Mouse (Mus musculus) limb, embryonic 11.5 days (tissue): Measurements from ENCODE around the gene Vmn1r197. TPM values are rescaled to one million over a fixed set of nuclear protein-coding genes. Genes with fewer than 3 reads are reported as not detected.
"Not testable (repeated sequence)": the region's sequence is repeated elsewhere in the genome, so short reads cannot be mapped to it uniquely, and the experiment has no call there.

Experiments used
- ATAC-seq: fragments of 200-750 bp; cut with Nextera tagmentation; 2 replicates; pipeline ENCODE4 v1.8.0; 2017; ENCODE audit warnings: low read depth; ENCODE audit not compliant: insufficient number of reproducible peaks, low FRiP score, low TSS enrichment
- DNase-seq: peaks from one replicate; pipeline ENCODE4 v3.0.0-alpha.2; 2015; ENCODE audit warnings: low spot score
- H3K27ac ChIP-seq: fragments of 300-500 bp; sonication (generic); replicated peaks from 2 replicates; pipeline ENCODE4 v1.5.1; 2014; ENCODE audit warnings: low read depth, mild to moderate bottlenecking, low read length
- H3K27me3 ChIP-seq: fragments of 300-500 bp; sonication (generic); 2 replicates; pipeline ENCODE4 v1.6.1; 2014; ENCODE audit warnings: mild to moderate bottlenecking, low read length, mixed read lengths; ENCODE audit not compliant: control insufficient read depth, insufficient read depth
- H3K36me3 ChIP-seq: fragments of 300-500 bp; sonication (generic); 2 replicates; pipeline ENCODE4 v1.6.1; 2014; ENCODE audit warnings: mild to moderate bottlenecking, low read length, moderate library complexity, mixed read lengths; ENCODE audit not compliant: control insufficient read depth, insufficient read depth
- H3K4me1 ChIP-seq: fragments of 300-500 bp; sonication (generic); 2 replicates; pipeline ENCODE4 v1.6.1; 2014; ENCODE audit warnings: low read length, mixed read lengths; ENCODE audit not compliant: control insufficient read depth, insufficient read depth
- H3K4me2 ChIP-seq: fragments of 300-500 bp; sonication (generic); 2 replicates; pipeline ENCODE4 v1.6.1; 2014; ENCODE audit warnings: low read depth, mild to moderate bottlenecking, moderate library complexity; ENCODE audit not compliant: severe bottlenecking
- H3K4me3 ChIP-seq: fragments of 300-500 bp; sonication (generic); 2 replicates; pipeline ENCODE4 v1.5.1; 2014; ENCODE audit warnings: low read depth, low read length
- H3K9ac ChIP-seq: fragments of 300-500 bp; sonication (generic); 2 replicates; pipeline ENCODE4 v1.6.1; 2014; ENCODE audit warnings: mild to moderate bottlenecking, low read length
- H3K9me3 ChIP-seq: fragments of 300-500 bp; sonication (generic); 2 replicates; pipeline ENCODE4 v1.6.1; 2016; ENCODE audit warnings: low read length; ENCODE audit not compliant: control insufficient read depth
- WGBS: fragments of 180-500 bp; shearing (Covaris S2); extraction: QIAGEN DNeasy Blood & Tissue Kit; methylation state at CpG from one replicate; pipeline ENCODE4 v1.1.7; 2014; 5-methylcytosine and 5-hydroxymethylcytosine counted together
- polyA plus RNA-seq: library from polyadenylated mRNA; unstranded; fragments of >200 nt; fragmentation: Nextera tagmentation; extraction: Ambion mirVana; gene quantifications from 2 replicates; pipeline ENCODE4 v1.2.1, GENCODE M21; 2014

The Vmn1r197 gene
- polyA plus RNA-seq: not detected in 2 replicates

GRCm38 (mm10) chr13:22324289-22324688 lies at the start of gene Vmn1r197:
Gene Vmn1r197, plus strand, starts transcription at chr13:22324589.
- no peak for ATAC-seq

GRCm38 (mm10) chr13:22284578-22284977 lies 39.8 kb upstream of the Vmn1r197 start:
- Histone ChIP-seq H3K36me3 (no peaks in the 10 kb centered on the region), H3K4me1 (no peaks in the 10 kb centered on the region), H3K4me3 (no peak overlapping the region), H3K27ac (no peak overlapping the region), H3K9me3 (no peaks in the 10 kb centered on the region), H3K27me3 (no peaks in the 10 kb centered on the region), H3K9ac (no peak overlapping the region), H3K4me2 (no peak overlapping the region)
- ATAC-seq (no peak), DNase-seq (no peak)
- WGBS: 63% methylated on average over 2 of the region's 2 CpGs

More at GRCm38 (mm10) chr13:22324289-22324688, at the start of gene Vmn1r197:
- Histone ChIP-seq H3K4me2 (no peak within 1 kb of the TSS), H3K4me3 (no peak within 1 kb of the TSS), H3K27ac (no peak within 1 kb of the TSS), H3K36me3 (no peaks in the 10 kb centered on the region), H3K4me1 (no peaks in the 10 kb centered on the region), H3K9me3 (no peaks in the 10 kb centered on the region), H3K9ac (no peak within 1 kb of the TSS), H3K27me3 (no peaks in the 10 kb centered on the region)
- no peak for DNase-seq

- Histone ChIP-seq H3K36me3 (no peaks in the 10 kb centered on the region), H3K4me2 (no peak within 1 kb of the TSS), H3K9me3 (no peaks in the 10 kb centered on the region), H3K4me1 (no peaks in the 10 kb centered on the region), H3K27me3 (no peaks in the 10 kb centered on the region), H3K4me3 (no peak within 1 kb of the TSS), H3K9ac (no peak within 1 kb of the TSS), H3K27ac (no peak within 1 kb of the TSS)
- DNase-seq: no peak
- 78% methylated on average over 2 of the region's 2 CpGs for WGBS
- no peak for ATAC-seq
Measured at GRCm38 (mm10) chr13:22289620-22290019, 34.8 kb upstream of the Vmn1r197 start, which contains the start of gene Vmn1r196. Gene Vmn1r196, plus strand, starts transcription at chr13:22289920.

- DNase-seq, H3K4me2 ChIP-seq, H3K27me3 ChIP-seq, H3K36me3 ChIP-seq, H3K9me3 ChIP-seq, H3K4me3 ChIP-seq, ATAC-seq, H3K4me1 ChIP-seq, H3K9ac ChIP-seq, H3K27ac ChIP-seq: not testable (repeated sequence)
- WGBS: 93% methylated on average over 5 of the region's 5 CpGs
Measured at GRCm38 (mm10) chr13:22308075-22308474, 16.3 kb upstream of the Vmn1r197 start.

GRCm38 (mm10) chr13:22315361-22315760 lies 9.0 kb upstream of the Vmn1r197 start:
- Histone ChIP-seq H3K27me3 (no peaks in the 10 kb centered on the region), H3K36me3 (no peaks in the 10 kb centered on the region), H3K9me3 (no peaks in the 10 kb centered on the region), H3K9ac (no peak overlapping the region), H3K4me3 (no peak overlapping the region), H3K27ac (no peak overlapping the region), H3K4me2 (no peak overlapping the region), H3K4me1 (no peaks in the 10 kb centered on the region)
- WGBS: 77% methylated on average over 2 of the region's 2 CpGs
- DNase-seq: no peak
- no peak for ATAC-seq

- Histone ChIP-seq H3K36me3 (no peaks in the 10 kb centered on the region), H3K4me1 (no peaks in the 10 kb centered on the region), H3K9ac (no peak overlapping the region), H3K27me3 (no peaks in the 10 kb centered on the region), H3K27ac (no peak overlapping the region), H3K4me3 (no peak overlapping the region), H3K9me3 (no peaks in the 10 kb centered on the region), H3K4me2 (no peak overlapping the region)
- DNase-seq: no peak
- 86% methylated on average over 2 of the region's 2 CpGs for WGBS
- no peak for ATAC-seq
Measured at GRCm38 (mm10) chr13:22317366-22317765, 7.0 kb upstream of the Vmn1r197 start.

GRCm38 (mm10) chr13:22320091-22320490 lies 4.3 kb upstream of the Vmn1r197 start:
- no peak overlapping the region for H3K9ac ChIP-seq
- no peak overlapping the region for H3K27ac ChIP-seq
- H3K4me1 ChIP-seq: no peaks in the 10 kb centered on the region
- ATAC-seq (no peak), DNase-seq (no peak)
- no peaks in the 10 kb centered on the region for H3K27me3 ChIP-seq
- no peaks in the 10 kb centered on the region for H3K36me3 ChIP-seq
- H3K4me2 ChIP-seq: no peak overlapping the region
- no peaks in the 10 kb centered on the region for H3K9me3 ChIP-seq
- no peak overlapping the region for H3K4me3 ChIP-seq

- Histone ChIP-seq H3K36me3 (no peaks in the 10 kb centered on the region), H3K4me1 (no peaks in the 10 kb centered on the region), H3K9ac (no peak overlapping the region), H3K9me3 (no peaks in the 10 kb centered on the region), H3K4me3 (no peak overlapping the region), H3K4me2 (no peak overlapping the region), H3K27ac (no peak overlapping the region), H3K27me3 (no peaks in the 10 kb centered on the region)
- DNase-seq (no peak), ATAC-seq (no peak)
- WGBS: 85% methylated on average over 2 of the region's 2 CpGs
Measured at GRCm38 (mm10) chr13:22333269-22333668, 8.9 kb downstream of the Vmn1r197 start.

- H3K4me2 ChIP-seq: no peak overlapping the region
- H3K4me1 ChIP-seq: no peaks in the 10 kb centered on the region
- 88% methylated on average over 1 of the region's 1 CpGs for WGBS
- H3K27me3 ChIP-seq: no peaks in the 10 kb centered on the region
- H3K9me3 ChIP-seq: no peaks in the 10 kb centered on the region
- DNase-seq: no peak
- no peak overlapping the region for H3K27ac ChIP-seq
- no peak overlapping the region for H3K4me3 ChIP-seq
- ATAC-seq: no peak
- H3K36me3 ChIP-seq: no peaks in the 10 kb centered on the region
- H3K9ac ChIP-seq: no peak overlapping the region
Measured at GRCm38 (mm10) chr13:22335565-22335964, 11.2 kb downstream of the Vmn1r197 start.
